Mouse (Mus musculus) hindbrain, embryonic 14.5 days (tissue): ENCODE results near the gene Tbcd. TPM values are rescaled to one million over a fixed set of nuclear protein-coding genes. Genes with fewer than 3 reads are reported as not detected.

Source experiments
- ATAC-seq: fragments of 200-750 bp; cut with Nextera tagmentation; 2 replicates; pipeline ENCODE4 v1.8.0; 2017; ENCODE audit warnings: moderate number of reproducible peaks, mild to moderate bottlenecking, moderate TSS enrichment, moderate library complexity; ENCODE audit not compliant: low FRiP score
- DNase-seq: peaks from one replicate; pipeline ENCODE4 v3.0.0-alpha.2; 2015; ENCODE audit warnings: low spot score
- H3K27ac ChIP-seq: fragments of 300-500 bp; sonication (generic); 2 replicates; pipeline ENCODE4 v1.5.1; 2014; ENCODE audit warnings: mild to moderate bottlenecking, moderate library complexity
- H3K27me3 ChIP-seq: fragments of 300-500 bp; sonication (generic); 2 replicates; pipeline ENCODE4 v1.6.1; 2014; ENCODE audit warnings: mild to moderate bottlenecking, low read length, mixed read lengths; ENCODE audit not compliant: control insufficient read depth, insufficient read depth
- H3K36me3 ChIP-seq: fragments of 300-500 bp; sonication (generic); replicated peaks from 2 replicates; pipeline ENCODE4 v1.6.1; 2014; ENCODE audit not compliant: control insufficient read depth, insufficient read depth
- H3K4me1 ChIP-seq: fragments of 300-500 bp; sonication (generic); replicated peaks from 2 replicates; pipeline ENCODE4 v1.6.1; 2014; ENCODE audit warnings: antibody characterized with exemption, low read length, mixed read lengths; ENCODE audit not compliant: control insufficient read depth, insufficient read depth
- H3K4me2 ChIP-seq: fragments of 300-500 bp; sonication (generic); replicated peaks from 2 replicates; pipeline ENCODE4 v1.6.1; 2014; ENCODE audit warnings: mild to moderate bottlenecking, moderate library complexity
- H3K4me3 ChIP-seq: fragments of 300-500 bp; sonication (generic); replicated peaks from 2 replicates; pipeline ENCODE4 v1.5.1; 2014; ENCODE audit warnings: mild to moderate bottlenecking, low read length
- H3K9ac ChIP-seq: fragments of 300-500 bp; sonication (generic); 2 replicates; pipeline ENCODE4 v1.6.1; 2014
- H3K9me3 ChIP-seq: fragments of 300-500 bp; sonication (generic); 2 replicates; pipeline ENCODE4 v1.6.1; 2016; ENCODE audit warnings: low read length; ENCODE audit not compliant: control insufficient read depth
- WGBS: fragments of 180-500 bp; shearing (Covaris S2); extraction: QIAGEN DNeasy Blood & Tissue Kit; methylation state at CpG from one replicate; pipeline ENCODE4 v1.1.7; 2014; 5-methylcytosine and 5-hydroxymethylcytosine counted together
- polyA plus RNA-seq: library from polyadenylated mRNA; unstranded; fragments of >200 nt; fragmentation: Nextera tagmentation; extraction: Ambion mirVana; gene quantifications from 2 replicates; pipeline ENCODE4 v1.2.1, GENCODE M21; 2014

The Tbcd gene
- polyA plus RNA-seq, 1 experiment from 2014 or later, result 55.7 TPM

GRCm38 (mm10) chr11:121467408-121467807 lies 15.7 kb downstream of the Tbcd start:
- Histone ChIP-seq H3K27ac (no peak overlapping the region), H3K27me3 (no peaks in the 10 kb centered on the region), H3K4me2 (no peak overlapping the region), H3K4me1 (no peaks in the 10 kb centered on the region), H3K36me3 (peaks cover 71% of the 10 kb centered on the region), H3K9me3 (no peaks in the 10 kb centered on the region), H3K9ac (no peak overlapping the region), H3K4me3 (no peak overlapping the region)
- WGBS, result 95% methylated on average over 6 of the region's 6 CpGs
- no peak for ATAC-seq
- no peak for DNase-seq

- Histone ChIP-seq H3K9ac (no peak overlapping the region), H3K4me3 (no peak overlapping the region)
- WGBS, result 87% methylated on average over 3 of the region's 3 CpGs
Measured at GRCm38 (mm10) chr11:121474831-121475230, 23.1 kb downstream of the Tbcd start.

GRCm38 (mm10) chr11:121475699-121476415 lies 24.1 kb downstream of the Tbcd start:
- no peaks in the 10 kb centered on the region for H3K4me1 ChIP-seq
- H3K4me3 ChIP-seq, result no peak overlapping the region
- H3K9me3 ChIP-seq, result no peaks in the 10 kb centered on the region
- H3K27me3 ChIP-seq, result no peaks in the 10 kb centered on the region
- H3K9ac ChIP-seq, result no peak overlapping the region
- WGBS, result 37% methylated on average over 9 of the region's 9 CpGs
- DNase-seq (peak; percentile 85), ATAC-seq (no peak)
- no peak overlapping the region for H3K27ac ChIP-seq
- peaks cover 59% of the 10 kb centered on the region for H3K36me3 ChIP-seq
- H3K4me2 ChIP-seq, result no peak overlapping the region

More at GRCm38 (mm10) chr11:121474831-121475230, 23.1 kb downstream of the Tbcd start:
- DNase-seq (no peak), ATAC-seq (no peak)
- no peaks in the 10 kb centered on the region for H3K27me3 ChIP-seq
- peaks cover 59% of the 10 kb centered on the region for H3K36me3 ChIP-seq
- H3K9me3 ChIP-seq, result no peaks in the 10 kb centered on the region
- H3K4me2 ChIP-seq, result no peak overlapping the region
- H3K27ac ChIP-seq, result no peak overlapping the region
- H3K4me1 ChIP-seq, result no peaks in the 10 kb centered on the region

- H3K4me1 ChIP-seq, result no peaks in the 10 kb centered on the region
- WGBS, result 94% methylated on average over 15 of the region's 15 CpGs
- H3K4me3 ChIP-seq, result no peak overlapping the region
- no peak overlapping the region for H3K9ac ChIP-seq
- DNase-seq (no peak), ATAC-seq (no peak)
- no peak overlapping the region for H3K27ac ChIP-seq
- H3K4me2 ChIP-seq, result no peak overlapping the region
- H3K9me3 ChIP-seq, result no peaks in the 10 kb centered on the region
- H3K36me3 ChIP-seq, result peaks cover 54% of the 10 kb centered on the region
- H3K27me3 ChIP-seq, result no peaks in the 10 kb centered on the region
Measured at GRCm38 (mm10) chr11:121479476-121480203, 27.9 kb downstream of the Tbcd start.

GRCm38 (mm10) chr11:121481129-121481528 lies 29.4 kb downstream of the Tbcd start:
- no peaks in the 10 kb centered on the region for H3K9me3 ChIP-seq
- H3K27ac ChIP-seq, result no peak overlapping the region
- WGBS, result 98% methylated on average over 2 of the region's 2 CpGs
- no peak overlapping the region for H3K4me2 ChIP-seq
- ATAC-seq (no peak), DNase-seq (no peak)
- H3K9ac ChIP-seq, result no peak overlapping the region
- H3K4me3 ChIP-seq, result no peak overlapping the region
- H3K4me1 ChIP-seq, result no peaks in the 10 kb centered on the region
- no peaks in the 10 kb centered on the region for H3K27me3 ChIP-seq
- H3K36me3 ChIP-seq, result peaks cover 48% of the 10 kb centered on the region

- H3K4me2 ChIP-seq, result no peak overlapping the region
- no peak overlapping the region for H3K9ac ChIP-seq
- DNase-seq (no peak), ATAC-seq (no peak)
- no peaks in the 10 kb centered on the region for H3K27me3 ChIP-seq
- H3K27ac ChIP-seq, result no peak overlapping the region
- no peaks in the 10 kb centered on the region for H3K4me1 ChIP-seq
- H3K4me3 ChIP-seq, result no peak overlapping the region
- H3K36me3 ChIP-seq, result peaks cover 5% of the 10 kb centered on the region; the same call in 1 of the 2 replicates
- H3K9me3 ChIP-seq, result no peaks in the 10 kb centered on the region
- WGBS, result 92% methylated on average over 9 of the region's 9 CpGs
Measured at GRCm38 (mm10) chr11:121485882-121486281, 34.1 kb downstream of the Tbcd start.

GRCm38 (mm10) chr11:121490651-121491050 lies 38.9 kb downstream of the Tbcd start:
- no peak for ATAC-seq
- Histone ChIP-seq H3K9me3 (no peaks in the 10 kb centered on the region), H3K4me2 (no peak overlapping the region), H3K36me3 (peaks cover 24% of the 10 kb centered on the region), H3K9ac (no peak overlapping the region), H3K4me3 (no peak overlapping the region), H3K4me1 (no peaks in the 10 kb centered on the region), H3K27me3 (no peaks in the 10 kb centered on the region), H3K27ac (no peak overlapping the region)
- DNase-seq, result no peak

- Histone ChIP-seq H3K4me2 (no peak overlapping the region), H3K4me3 (no peak overlapping the region), H3K4me1 (no peaks in the 10 kb centered on the region), H3K9me3 (no peaks in the 10 kb centered on the region), H3K36me3 (peaks cover 70% of the 10 kb centered on the region), H3K9ac (no peak overlapping the region), H3K27me3 (no peaks in the 10 kb centered on the region), H3K27ac (no peak overlapping the region)
- no peak for DNase-seq
- no peak for ATAC-seq
Measured at GRCm38 (mm10) chr11:121500595-121500994, 48.8 kb downstream of the Tbcd start.

GRCm38 (mm10) chr11:121501525-121501924 lies 49.8 kb downstream of the Tbcd start:
- Histone ChIP-seq H3K27ac (no peak overlapping the region), H3K9me3 (no peaks in the 10 kb centered on the region), H3K36me3 (peaks cover 71% of the 10 kb centered on the region), H3K27me3 (no peaks in the 10 kb centered on the region), H3K4me1 (no peaks in the 10 kb centered on the region), H3K9ac (no peak overlapping the region), H3K4me2 (no peak overlapping the region), H3K4me3 (no peak overlapping the region)
- WGBS, result 98% methylated on average over 4 of the region's 4 CpGs
- ATAC-seq (no peak), DNase-seq (no peak)
